Mouse (Mus musculus): ENCODE measurements around the gene Arfrp1. TPM values are rescaled to one million over a fixed set of nuclear protein-coding genes. Genes with fewer than 3 reads are reported as not detected.
A peak's percentile ranks its signal among the peaks of the same experiment; 100 is the strongest.

Gene Arfrp1
- total and polyA plus RNA-seq, 2 experiments from 2014 or later: 17.9 to 54.8 TPM

- TF ChIP-seq CTCF (IDR thresholded peaks at IDR 0.05; ENCODE audit: low read depth): no peak
- no peak for TF ChIP-seq EP300 (IDR thresholded peaks at IDR 0.05; ENCODE audit: low read depth)
- ATAC-seq (ENCODE audit: insufficient read depth, low read depth): no peak
- Histone ChIP-seq H3K27me3 (ENCODE audit: control insufficient read depth, insufficient read depth, low read length) (no peaks in the 10 kb centered on the region), H3K27ac (ENCODE audit: low read depth) (no peak overlapping the region), H3K4me1 (ENCODE audit: control insufficient read depth, insufficient read depth) (peaks cover 6% of the 10 kb centered on the region), H3K9me3 (replicated peaks; ENCODE audit: control insufficient read depth, low read length) (no peaks in the 10 kb centered on the region), H3K4me2 (ENCODE audit: low read depth, low read length) (no peak overlapping the region), H3K36me3 (replicated peaks; ENCODE audit: control insufficient read depth, insufficient read depth, low read length) (no peaks in the 10 kb centered on the region; the same call in 1 of the 2 replicates), H3K9ac (replicated peaks; ENCODE audit: low read depth, low read length) (no peak overlapping the region), H3K4me3 (ENCODE audit: low read depth, low read length) (no peak overlapping the region)
- no peak for DNase-seq (ENCODE audit: low spot score)
- 8% methylated on average over 1 of the region's 1 CpGs for WGBS
These were observed 36.3 kb upstream of the Arfrp1 start for GRCm38 (mm10) chr2:181401497-181401896.

- Histone ChIP-seq H3K4me3 (ENCODE audit: low read depth, low read length) (no peak overlapping the region), H3K4me1 (ENCODE audit: control insufficient read depth, insufficient read depth) (peaks cover 11% of the 10 kb centered on the region), H3K4me2 (ENCODE audit: low read depth, low read length) (0 out of 2 replicates have a peak overlapping the region, but pooled peaks have one; percentile 30), H3K9me3 (replicated peaks; ENCODE audit: control insufficient read depth, low read length) (no peaks in the 10 kb centered on the region), H3K9ac (replicated peaks; ENCODE audit: low read depth, low read length) (no peak overlapping the region), H3K36me3 (replicated peaks; ENCODE audit: control insufficient read depth, insufficient read depth, low read length) (0 out of 2 replicates have a peak, but pooled peaks cover 21% of the 10 kb centered on the region), H3K27ac (ENCODE audit: low read depth) (peak overlapping the region; percentile 70), H3K27me3 (ENCODE audit: control insufficient read depth, insufficient read depth, low read length) (no peaks in the 10 kb centered on the region)
- ATAC-seq (ENCODE audit: insufficient read depth, low read depth) (peak; percentile 58), DNase-seq (ENCODE audit: low spot score) (peak; percentile 50)
- TF ChIP-seq CTCF (IDR thresholded peaks at IDR 0.05; ENCODE audit: low read depth) (no peak), EP300 (IDR thresholded peaks at IDR 0.05; ENCODE audit: low read depth) (no peak)
- 28% methylated on average over 5 of the region's 5 CpGs for WGBS
These were observed 32.1 kb upstream of the Arfrp1 start for GRCm38 (mm10) chr2:181397207-181397761.

GRCm38 (mm10) chr2:181394086-181394485 lies 28.9 kb upstream of the Arfrp1 start:
- Histone ChIP-seq H3K4me3 (ENCODE audit: low read depth, low read length) (no peak overlapping the region), H3K9ac (replicated peaks; ENCODE audit: low read depth, low read length) (no peak overlapping the region), H3K4me1 (ENCODE audit: control insufficient read depth, insufficient read depth) (peaks cover 11% of the 10 kb centered on the region), H3K36me3 (replicated peaks; ENCODE audit: control insufficient read depth, insufficient read depth, low read length) (peaks cover 45% of the 10 kb centered on the region; the same call in 1 of the 2 replicates), H3K4me2 (ENCODE audit: low read depth, low read length) (no peak overlapping the region), H3K27ac (ENCODE audit: low read depth) (no peak overlapping the region), H3K9me3 (replicated peaks; ENCODE audit: control insufficient read depth, low read length) (no peaks in the 10 kb centered on the region), H3K27me3 (ENCODE audit: control insufficient read depth, insufficient read depth, low read length) (no peaks in the 10 kb centered on the region)
- ATAC-seq (ENCODE audit: insufficient read depth, low read depth) (no peak), DNase-seq (ENCODE audit: low spot score) (no peak)
- WGBS: 92% methylated on average over 3 of the region's 3 CpGs
- TF ChIP-seq EP300 (IDR thresholded peaks at IDR 0.05; ENCODE audit: low read depth): no peak
- no peak for TF ChIP-seq CTCF (IDR thresholded peaks at IDR 0.05; ENCODE audit: low read depth)

- H3K9me3 ChIP-seq (replicated peaks; ENCODE audit: control insufficient read depth, low read length): no peaks in the 10 kb centered on the region
- H3K27ac ChIP-seq (ENCODE audit: low read depth): no peak overlapping the region
- H3K27me3 ChIP-seq (ENCODE audit: control insufficient read depth, insufficient read depth, low read length): no peaks in the 10 kb centered on the region
- peaks cover 11% of the 10 kb centered on the region for H3K4me1 ChIP-seq (ENCODE audit: control insufficient read depth, insufficient read depth)
- WGBS: 14% methylated on average over 4 of the region's 4 CpGs
- H3K4me2 ChIP-seq (ENCODE audit: low read depth, low read length): no peak overlapping the region
- H3K4me3 ChIP-seq (ENCODE audit: low read depth, low read length): no peak overlapping the region
- ATAC-seq (ENCODE audit: insufficient read depth, low read depth) (peak; percentile 76; the same call in 1 of the 2 replicates), DNase-seq (ENCODE audit: low spot score) (peak; percentile 83)
- H3K36me3 ChIP-seq (replicated peaks; ENCODE audit: control insufficient read depth, insufficient read depth, low read length): peaks cover 48% of the 10 kb centered on the region; the same call in 1 of the 2 replicates
- TF ChIP-seq CTCF (IDR thresholded peaks at IDR 0.05; ENCODE audit: low read depth): peak; percentile 94
- no peak for TF ChIP-seq EP300 (IDR thresholded peaks at IDR 0.05; ENCODE audit: low read depth)
- H3K9ac ChIP-seq (replicated peaks; ENCODE audit: low read depth, low read length): no peak overlapping the region
These were observed 27.5 kb upstream of the Arfrp1 start for GRCm38 (mm10) chr2:181392600-181393213.

- TF ChIP-seq CTCF (IDR thresholded peaks at IDR 0.05; ENCODE audit: low read depth) (no peak), EP300 (IDR thresholded peaks at IDR 0.05; ENCODE audit: low read depth) (no peak)
- no peak overlapping the region for H3K4me2 ChIP-seq (ENCODE audit: low read depth, low read length)
- no peak for ATAC-seq (ENCODE audit: insufficient read depth, low read depth)
- DNase-seq (ENCODE audit: low spot score): no peak
- WGBS: 47% methylated on average over 2 of the region's 2 CpGs
- H3K4me3 ChIP-seq (ENCODE audit: low read depth, low read length): no peak overlapping the region
- H3K4me1 ChIP-seq (ENCODE audit: control insufficient read depth, insufficient read depth): 0 out of 2 replicates have a peak, but pooled peaks cover 4% of the 10 kb centered on the region
- peaks cover 53% of the 10 kb centered on the region; the same call in 1 of the 2 replicates for H3K36me3 ChIP-seq (replicated peaks; ENCODE audit: control insufficient read depth, insufficient read depth, low read length)
- no peaks in the 10 kb centered on the region for H3K9me3 ChIP-seq (replicated peaks; ENCODE audit: control insufficient read depth, low read length)
- H3K27ac ChIP-seq (ENCODE audit: low read depth): no peak overlapping the region
- no peak overlapping the region for H3K9ac ChIP-seq (replicated peaks; ENCODE audit: low read depth, low read length)
- H3K27me3 ChIP-seq (ENCODE audit: control insufficient read depth, insufficient read depth, low read length): no peaks in the 10 kb centered on the region
These were observed 26.3 kb upstream of the Arfrp1 start for GRCm38 (mm10) chr2:181391541-181391940.

Measured in heart, postnatal 0 days (tissue).